Mouse (Mus musculus): ENCODE measurements at regions not wholly inside any gene's neighbourhood (a gene's known extent, or its start where the extent isn't known, plus 50 kb on each side); places are given as distances from the start of the nearest gene placed in this dataset.
A peak's percentile ranks its signal among the peaks of the same experiment; 100 is the strongest.

DNA sequence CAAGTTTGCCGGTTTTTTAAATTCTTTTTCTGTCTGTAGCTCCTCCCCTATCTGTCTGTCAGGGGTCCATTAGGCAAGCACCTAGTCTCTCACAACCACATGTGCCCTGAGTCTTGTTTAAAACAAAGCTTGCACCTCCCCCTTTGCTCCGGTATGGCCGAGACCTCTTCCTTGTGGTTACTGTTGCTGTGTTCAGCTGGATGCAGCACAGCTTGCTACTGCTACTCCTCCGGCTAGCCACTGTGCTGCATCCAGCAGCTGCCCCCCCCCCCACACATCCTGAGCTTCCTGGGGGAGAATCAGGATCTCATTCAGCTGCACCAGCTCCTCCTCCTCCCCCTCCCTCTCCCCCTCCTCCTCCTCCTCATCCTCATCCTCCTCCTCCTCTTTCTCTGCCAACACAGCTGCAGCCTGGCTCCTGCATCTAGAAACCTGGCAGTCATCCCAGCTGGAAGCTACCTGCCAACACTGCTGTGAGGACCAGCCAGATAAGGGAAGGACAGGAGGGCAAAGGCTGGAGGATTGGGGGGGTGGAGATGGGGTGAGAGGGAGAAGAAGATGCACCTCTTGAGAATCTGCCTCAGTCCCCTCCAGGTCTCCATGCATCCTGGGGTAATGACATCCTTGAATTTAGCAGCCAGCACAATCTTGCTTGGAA lies 114.8 kb upstream of the Tmem260 start:
- DNase-seq, result peak; percentile 22

DNA sequence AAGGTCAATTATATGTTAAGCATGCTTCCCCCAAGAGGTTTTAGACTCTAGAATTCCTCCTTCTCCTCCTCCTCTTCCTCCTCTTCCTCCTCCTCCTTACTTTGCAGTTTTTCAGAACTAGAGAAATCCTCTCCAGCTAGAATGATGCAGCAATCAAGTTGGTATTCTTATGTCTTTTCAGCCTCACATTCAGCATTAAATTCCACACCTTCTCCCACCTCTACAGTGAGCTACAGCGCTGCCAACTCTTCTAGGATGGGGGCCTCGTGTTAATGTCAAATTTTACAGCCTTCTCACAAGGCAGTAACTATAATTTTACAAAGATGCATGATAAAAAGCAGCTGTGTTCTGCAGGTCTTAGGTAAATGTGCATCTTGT lies 114.3 kb upstream of the Tmem260 start:
- no peak for DNase-seq

DNA sequence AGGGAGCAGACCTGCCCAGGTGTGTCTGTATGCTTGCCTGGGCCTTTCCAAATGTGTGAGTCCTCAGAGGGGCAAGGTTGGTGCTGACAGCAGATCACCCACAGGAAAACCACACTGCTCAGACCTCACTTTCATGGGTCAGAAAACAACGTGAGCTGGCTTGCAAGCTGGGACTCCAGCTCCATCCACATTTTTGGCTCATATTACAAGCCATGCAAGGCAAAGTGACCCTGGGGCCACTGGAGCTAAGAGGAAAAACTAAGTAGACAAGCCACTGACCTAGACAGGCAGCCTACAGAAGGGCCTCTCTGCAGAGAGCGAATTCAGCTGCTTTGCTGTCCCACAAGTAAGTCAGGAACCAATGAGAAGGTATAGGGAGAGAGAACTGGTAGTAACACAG lies 113.7 kb upstream of the Tmem260 start:
- no peak for DNase-seq

DNA sequence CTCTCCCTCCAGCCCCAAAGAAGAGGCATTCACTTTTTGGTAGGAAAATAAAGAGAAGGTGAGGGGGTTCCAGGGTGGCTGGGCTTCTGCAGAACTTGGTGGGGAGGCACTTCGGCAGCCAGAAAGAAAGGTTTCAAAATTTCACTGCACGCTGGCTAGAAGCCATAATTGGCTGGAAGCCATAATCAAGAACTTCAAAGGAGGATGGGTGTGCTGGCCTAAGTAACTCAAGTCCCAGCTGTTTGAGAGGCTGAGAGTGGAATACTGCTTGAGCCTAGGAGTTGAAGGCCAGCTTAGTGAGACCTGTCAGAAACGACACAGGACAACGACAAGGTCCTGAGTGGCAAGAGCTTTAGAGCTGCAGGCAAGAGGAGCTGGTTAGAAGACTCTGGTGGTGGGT lies 113.3 kb upstream of the Tmem260 start:
- DNase-seq, result no peak

DNA sequence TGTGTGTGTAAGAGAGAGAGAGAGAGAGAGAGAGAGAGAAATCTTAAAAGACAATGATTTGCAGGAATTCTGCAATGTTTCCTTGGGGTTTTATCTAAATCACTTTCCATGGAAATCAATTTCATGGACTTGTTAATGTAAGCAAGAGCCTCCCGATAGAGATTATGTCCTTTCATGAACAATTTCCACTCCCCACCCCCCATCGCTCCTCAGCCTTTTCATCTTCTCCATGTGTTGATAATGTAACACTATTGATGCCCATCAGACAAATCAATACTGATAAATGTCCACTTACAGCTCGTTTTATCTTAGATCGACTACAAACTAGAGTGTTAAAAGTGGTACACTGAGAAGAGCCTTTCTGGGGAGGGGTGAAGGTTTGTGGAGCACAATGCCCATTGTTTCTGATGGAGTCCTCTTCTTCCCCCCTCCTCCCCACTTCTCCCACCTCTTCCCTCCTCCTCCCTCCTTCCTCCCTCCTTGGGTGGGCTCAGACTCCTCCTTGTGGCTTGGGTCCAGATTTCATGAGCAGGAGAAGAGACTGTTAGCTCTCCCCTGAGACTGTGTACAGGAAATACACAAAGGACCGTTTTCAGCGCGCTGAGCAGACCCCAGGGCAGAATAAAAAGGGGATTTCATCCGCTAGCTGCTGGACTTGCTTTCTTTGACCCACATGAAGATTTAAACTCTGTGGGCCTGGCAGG lies 111.7 kb upstream of the Tmem260 start:
- no peak for DNase-seq

DNA sequence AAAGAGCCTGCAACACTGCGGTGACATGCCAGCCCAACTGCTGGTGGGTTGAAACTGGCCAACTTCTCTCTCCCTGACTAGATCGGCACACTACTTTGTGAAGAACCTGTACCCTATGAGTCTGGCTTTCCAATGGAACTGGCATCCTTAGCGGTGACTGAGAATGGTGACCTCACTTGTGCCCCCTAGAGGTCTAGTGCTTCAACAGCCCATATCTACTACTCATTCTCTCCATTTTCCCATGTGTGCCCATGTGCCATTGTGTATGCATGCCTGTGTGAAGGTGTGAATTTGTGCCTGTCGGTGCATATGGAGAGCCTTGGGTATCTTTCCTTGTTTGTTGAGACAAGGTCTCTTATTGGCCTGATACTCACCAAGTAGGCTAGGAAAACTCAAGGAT lies 106.5 kb upstream of the Tmem260 start:
- no peak for DNase-seq

DNA sequence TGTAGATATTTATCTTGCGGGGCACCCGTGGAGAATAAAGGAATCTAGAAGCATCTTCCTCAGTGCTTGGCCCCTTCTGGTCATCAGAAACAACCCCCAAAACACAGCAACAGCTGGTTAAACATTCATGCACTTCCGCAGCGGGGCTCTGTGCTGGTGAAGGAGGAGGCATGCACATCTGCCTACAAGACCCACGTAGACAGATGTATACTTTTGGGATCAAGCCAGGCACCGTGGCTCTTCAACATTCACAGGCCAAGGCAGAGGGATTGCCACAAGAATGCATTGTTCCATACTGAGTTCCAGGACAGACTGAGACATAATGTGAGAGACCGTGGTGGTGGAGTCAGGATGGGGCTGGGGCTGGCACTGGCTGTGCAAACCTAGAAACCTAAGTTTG lies 103.0 kb upstream of the Tmem260 start:
- no peak for DNase-seq

DNA sequence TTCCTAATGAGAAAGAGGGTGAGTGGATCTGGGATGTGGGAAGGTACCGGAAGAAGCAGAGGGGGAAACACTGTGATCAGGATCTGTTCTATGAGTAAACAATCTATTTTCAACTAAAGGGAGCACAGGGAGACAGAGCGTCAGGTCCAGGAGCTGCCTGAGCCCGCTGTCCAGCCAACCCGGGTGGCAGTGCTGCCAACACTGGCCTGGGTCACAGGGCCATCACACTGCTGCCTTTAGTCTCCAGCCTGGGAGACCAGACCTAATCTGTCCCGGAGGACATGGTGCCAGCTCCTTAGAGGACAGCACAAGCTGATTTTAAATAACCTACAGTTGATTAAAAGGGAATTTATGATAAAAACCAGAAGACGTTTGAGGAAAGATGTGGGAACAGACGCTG lies 100.0 kb upstream of the Tmem260 start:
- DNase-seq, result no peak

DNA sequence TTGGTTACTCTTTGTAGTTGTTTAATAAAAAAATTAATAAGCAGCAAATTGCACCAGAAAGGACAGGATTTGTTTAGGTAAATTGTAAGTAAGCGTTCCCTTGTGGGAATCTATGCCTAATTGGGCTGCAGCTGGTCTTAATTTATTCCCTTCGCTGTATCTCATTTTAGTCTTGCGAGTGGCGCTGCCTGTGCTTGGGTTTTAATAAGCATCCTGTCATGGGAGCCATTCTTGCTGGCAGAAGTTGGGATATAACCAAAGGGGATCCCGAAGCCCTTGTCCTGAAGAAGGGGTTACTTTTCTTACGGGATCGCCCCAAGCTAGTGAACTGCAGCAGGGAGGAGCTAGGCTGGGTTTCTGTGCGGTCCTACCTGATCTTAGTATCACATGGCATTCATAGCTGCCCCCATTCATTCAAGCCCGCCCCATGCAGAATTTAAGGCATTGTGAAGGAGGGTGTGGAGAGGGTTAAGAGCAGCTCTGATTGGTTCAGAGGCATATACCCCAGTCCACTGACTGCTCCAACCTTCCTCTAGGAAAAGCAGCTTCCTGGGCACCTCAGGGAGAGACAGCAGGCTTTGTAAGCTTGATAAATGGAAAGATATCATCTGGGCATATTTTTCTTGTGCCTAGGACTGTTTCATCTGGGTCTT lies 96.4 kb upstream of the Tmem260 start:
- no peak for DNase-seq

DNA sequence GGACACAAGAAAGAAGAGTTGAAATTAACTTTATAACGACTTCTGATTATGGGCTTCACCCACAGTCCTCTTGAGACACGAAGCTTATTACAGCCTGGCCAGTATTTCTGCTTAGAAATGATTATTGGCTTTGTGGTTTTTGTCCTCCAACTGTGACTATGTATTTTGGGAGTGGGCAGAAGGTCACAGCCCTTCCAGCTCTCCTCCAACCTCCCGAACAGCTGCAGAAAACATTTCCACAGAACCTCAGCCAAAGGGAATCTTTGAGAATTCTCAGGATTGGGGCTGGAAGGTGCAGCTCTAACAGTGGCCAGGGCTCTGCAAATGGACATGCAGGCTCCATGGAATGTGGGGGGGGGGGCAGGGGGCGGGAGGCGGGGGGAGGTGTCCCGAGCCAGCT lies 94.3 kb upstream of the Tmem260 start:
- DNase-seq, result no peak

DNA sequence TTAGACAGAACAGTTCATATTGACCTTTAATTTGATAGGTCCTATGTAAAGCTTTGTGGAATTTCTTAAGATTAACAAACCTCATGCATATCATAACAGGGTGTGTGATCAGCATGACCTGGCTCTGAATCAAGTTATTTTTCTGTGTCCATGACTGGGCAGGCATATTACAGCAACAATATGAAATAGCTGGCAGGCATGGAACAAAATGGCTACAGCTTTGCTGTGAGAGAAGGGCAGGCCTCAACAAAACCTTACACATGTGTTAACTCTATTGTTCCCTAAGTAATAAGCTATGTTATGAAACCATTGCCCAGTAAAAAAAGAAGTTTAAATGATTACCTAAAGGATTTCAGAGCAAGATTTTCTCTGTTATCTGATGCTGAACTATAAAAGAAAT lies 93.1 kb upstream of the Tmem260 start:
- no peak for DNase-seq

DNA sequence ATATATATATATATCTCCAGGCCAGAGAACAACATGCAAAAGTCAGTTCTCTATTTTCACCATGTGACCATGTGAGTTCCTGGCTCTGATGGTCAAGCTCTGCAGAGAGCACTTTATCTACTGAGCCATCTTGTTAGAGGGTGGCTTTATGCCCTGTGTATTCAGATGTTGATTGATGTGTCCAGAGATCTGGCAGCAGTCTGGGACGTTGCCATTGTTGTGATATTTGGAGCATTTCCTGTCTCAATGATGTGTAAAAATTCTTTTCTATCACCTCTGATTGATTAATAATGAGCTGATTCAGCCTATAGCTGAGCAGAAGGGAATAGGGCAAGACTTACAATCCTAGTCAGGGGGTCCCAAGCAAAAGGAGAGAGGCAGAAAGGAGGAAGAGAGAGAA lies 91.7 kb upstream of the Tmem260 start:
- no peak for DNase-seq

DNA sequence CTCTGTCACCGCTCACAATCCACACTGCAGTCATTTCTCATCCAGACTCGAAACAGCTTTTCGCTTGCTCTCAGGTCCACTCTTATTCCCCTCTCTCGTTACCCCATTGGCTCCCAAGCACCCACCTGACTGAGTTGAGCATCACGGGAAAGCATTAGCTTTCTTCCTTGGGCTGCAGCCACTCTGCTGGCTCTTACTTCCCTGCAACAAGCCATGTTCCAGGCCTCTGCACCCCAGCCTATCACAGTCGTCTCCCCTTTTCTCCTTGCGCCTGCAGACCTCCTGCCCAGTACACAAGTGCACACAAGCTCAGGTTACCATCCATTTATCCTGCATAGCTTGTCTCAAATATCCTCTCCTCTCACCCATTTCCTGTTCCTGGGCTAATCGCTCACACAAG lies 88.5 kb upstream of the Tmem260 start:
- DNase-seq, result no peak

DNA sequence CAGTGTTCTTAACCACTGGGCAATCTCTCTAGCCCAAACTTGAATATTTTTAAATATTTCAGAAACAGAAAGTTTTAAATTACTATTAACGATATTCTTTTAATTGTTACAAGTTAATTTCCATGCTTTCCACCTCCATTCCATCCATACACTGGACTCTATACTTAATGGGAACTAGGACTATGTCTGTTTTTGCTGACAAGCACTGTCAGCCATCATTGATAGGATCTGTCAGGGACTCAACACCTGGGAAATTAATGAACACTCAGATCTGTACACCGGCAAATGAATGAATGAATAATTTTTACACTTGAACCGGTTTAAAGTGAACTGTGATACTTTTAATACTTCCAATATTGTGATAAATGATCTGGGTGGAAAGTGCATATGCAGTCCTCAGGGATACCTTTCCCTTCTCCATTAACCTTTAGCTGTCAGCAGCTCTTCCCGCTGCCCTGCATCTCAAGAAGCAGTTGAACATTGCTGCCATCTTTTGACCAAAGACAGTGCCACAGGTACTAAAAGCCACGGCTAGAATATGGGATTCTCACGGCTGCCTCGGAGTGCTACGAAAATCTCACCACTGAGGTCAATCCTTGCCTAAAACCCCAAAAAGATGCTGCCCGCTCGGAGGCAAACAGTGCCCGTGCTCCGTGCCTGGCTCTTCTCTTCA lies 87.3 kb upstream of the Tmem260 start:
- peak; percentile 31 for DNase-seq

DNA sequence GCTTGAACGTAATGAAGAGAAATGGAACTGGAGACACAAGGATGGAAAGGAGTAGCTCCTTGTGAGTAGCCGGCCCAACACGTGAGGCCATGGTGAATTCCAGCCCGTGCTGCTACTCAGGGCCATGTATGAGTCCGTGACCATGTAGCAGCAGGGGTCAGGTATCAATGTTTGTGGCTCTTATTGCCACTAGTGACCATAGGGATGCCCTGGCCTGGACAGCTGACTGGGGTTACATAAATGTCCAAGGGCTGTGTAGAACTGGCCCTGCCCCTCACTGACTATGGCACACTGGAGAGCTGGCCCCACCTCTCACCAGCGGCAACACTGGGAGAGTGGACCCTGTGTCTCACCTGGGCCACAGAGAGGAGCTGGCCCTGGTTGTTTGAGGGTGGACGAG lies 84.1 kb upstream of the Tmem260 start:
- no peak for DNase-seq

DNA sequence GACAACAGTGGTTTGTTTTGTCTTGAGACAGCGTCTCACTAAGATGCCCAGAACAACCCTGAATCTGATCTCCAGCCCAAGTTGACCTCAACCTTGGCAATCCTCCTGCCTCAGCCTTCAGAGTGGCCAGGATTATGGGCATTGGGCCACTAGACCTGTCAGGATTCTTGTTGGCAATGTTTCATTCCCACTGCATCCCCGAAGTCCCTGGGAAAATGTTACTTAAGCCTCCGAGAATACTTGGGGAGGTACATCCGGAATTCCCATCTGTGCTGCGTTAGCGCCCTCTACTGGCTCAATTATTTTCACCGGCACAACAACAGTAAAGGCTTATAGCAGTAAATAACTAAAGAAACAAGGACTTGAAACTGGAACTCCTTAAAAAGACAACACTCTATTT lies 78.9 kb upstream of the Tmem260 start:
- peak; percentile 55 for DNase-seq

DNA sequence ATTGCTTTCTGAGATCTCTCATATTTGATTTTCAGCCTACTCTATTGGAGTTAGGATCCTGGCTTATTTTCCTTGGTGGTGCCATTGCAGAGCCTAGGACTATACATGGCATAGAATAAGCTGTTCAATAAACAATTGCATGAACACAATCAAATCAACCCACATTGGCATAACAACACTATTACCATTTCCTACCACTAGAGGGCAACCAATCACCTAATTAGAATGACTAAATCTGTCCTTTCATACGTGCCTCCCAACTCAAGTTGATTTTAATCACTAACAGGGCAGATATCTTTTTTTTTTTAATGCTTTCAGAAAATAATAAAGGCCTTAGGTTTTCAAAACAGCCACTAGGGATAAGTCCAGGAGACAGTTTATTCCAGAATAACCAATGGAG lies 75.6 kb upstream of the Tmem260 start:
- peak; percentile 8 for DNase-seq

DNA sequence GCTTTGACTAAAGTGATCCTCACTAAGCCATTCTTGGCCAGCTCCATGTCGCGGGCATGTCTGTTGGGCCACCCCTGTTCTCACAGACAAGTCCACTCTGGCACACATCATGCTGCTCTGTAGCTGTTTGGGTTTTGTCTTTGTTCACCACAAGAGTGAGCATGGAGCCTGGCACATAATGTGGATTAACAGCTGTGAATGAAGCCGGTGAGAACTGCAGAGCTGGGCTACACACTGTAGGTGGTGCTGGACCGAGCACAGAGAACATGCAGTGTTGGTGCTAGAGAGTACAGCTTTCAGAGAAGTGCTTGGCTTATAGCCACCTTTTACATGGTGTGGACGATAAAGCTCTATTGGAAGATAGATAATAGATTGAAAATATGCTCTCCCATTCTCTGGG lies 74.2 kb upstream of the Tmem260 start:
- no peak for DNase-seq

DNA sequence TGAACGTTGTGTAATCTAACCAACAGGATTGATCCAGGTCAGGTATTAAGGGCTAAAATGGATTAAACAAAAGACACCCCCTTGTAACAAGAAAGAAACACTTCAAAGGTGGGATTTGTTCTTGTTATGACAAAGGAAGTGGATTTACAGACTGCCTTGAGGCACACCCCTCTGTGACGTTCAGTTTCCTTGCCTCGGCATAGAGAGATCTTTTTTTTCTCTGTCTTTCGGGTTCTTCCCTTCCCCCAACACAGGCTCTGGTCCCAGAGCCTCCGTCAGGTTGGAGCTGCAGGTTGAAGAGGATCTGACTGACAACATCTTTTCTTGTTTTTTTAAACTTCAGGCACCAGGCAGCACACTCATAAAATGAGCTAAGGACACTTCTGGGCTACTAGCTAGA lies 69.8 kb upstream of the Tmem260 start:
- DNase-seq, result no peak
